Mouse (Mus musculus): ENCODE measurements around the gene Akp3.

The Akp3 gene

GRCm38 (mm10) chr1:87124673-87125072 is at the start of gene Akp3:
Gene Akp3 (plus strand): TSS chr1:87124973.
- in situ Hi-C loops (cut with MboI, MseI), result no loop called here

GRCm38 (mm10) chr1:87086196-87086595 is 38.6 kb upstream of the Akp3 start:
- in situ Hi-C loops (cut with MboI, MseI), result no loop called here

GRCm38 (mm10) chr1:87086964-87087363 is 37.8 kb upstream of the Akp3 start:
- in situ Hi-C loops (cut with MboI, MseI), result no loop called here

- in situ Hi-C loops (cut with MboI, MseI), result no loop called here
Measured at GRCm38 (mm10) chr1:87089251-87089650, 35.5 kb upstream of the Akp3 start.

- in situ Hi-C loops (cut with MboI, MseI), result no loop called here
Measured at GRCm38 (mm10) chr1:87089828-87090227, 34.9 kb upstream of the Akp3 start, which contains the start of gene Alppl2. Gene Alppl2 (minus strand): TSS chr1:87089928.

GRCm38 (mm10) chr1:87095642-87096041 is 29.1 kb upstream of the Akp3 start:
- in situ Hi-C loops (cut with MboI, MseI), result no loop called here

- in situ Hi-C loops (cut with MboI, MseI), result no loop called here
Measured at GRCm38 (mm10) chr1:87098358-87098975, 26.3 kb upstream of the Akp3 start.

GRCm38 (mm10) chr1:87101411-87101810 is 23.4 kb upstream of the Akp3 start, which contains the start of gene Alpi:
Gene Alpi (minus strand): TSS chr1:87101606.
- in situ Hi-C loops (cut with MboI, MseI), result loop anchor here (5.0 kb wide), 1 partner anchor 86 kb away; no protein-coding TSS in a partner anchor

- in situ Hi-C loops (cut with MboI, MseI), result loop anchor here (5.0 kb wide), 1 partner anchor 85 kb away; no protein-coding TSS in a partner anchor
Measured at GRCm38 (mm10) chr1:87102114-87102513, 22.7 kb upstream of the Akp3 start.

- in situ Hi-C loops (cut with MboI, MseI), result loop anchor here (5.0 kb wide), 1 partner anchor 83 kb away; no protein-coding TSS in a partner anchor
Measured at GRCm38 (mm10) chr1:87103936-87104335, 20.8 kb upstream of the Akp3 start.

GRCm38 (mm10) chr1:87106536-87106935 is 18.2 kb upstream of the Akp3 start:
- in situ Hi-C loops (cut with MboI, MseI), result no loop called here

- in situ Hi-C loops (cut with MboI, MseI), result no loop called here
Measured at GRCm38 (mm10) chr1:87108564-87108963, 16.2 kb upstream of the Akp3 start.

GRCm38 (mm10) chr1:87111719-87112354 is 12.9 kb upstream of the Akp3 start:
- in situ Hi-C loops (cut with MboI, MseI), result loop anchor here (5.0 kb wide), 1 partner anchor 50 kb away; no protein-coding TSS in a partner anchor

- in situ Hi-C loops (cut with MboI, MseI), result loop anchor here (5.0 kb wide), 1 partner anchor 48 kb away; no protein-coding TSS in a partner anchor
Measured at GRCm38 (mm10) chr1:87114784-87115183, 10.0 kb upstream of the Akp3 start.

GRCm38 (mm10) chr1:87127206-87128030 is 2.6 kb downstream of the Akp3 start:
- in situ Hi-C loops (cut with MboI, MseI), result no loop called here

GRCm38 (mm10) chr1:87131803-87132202 is 7.0 kb downstream of the Akp3 start:
- in situ Hi-C loops (cut with MboI, MseI), result no loop called here

GRCm38 (mm10) chr1:87141550-87141949 is 16.8 kb downstream of the Akp3 start:
- in situ Hi-C loops (cut with MboI, MseI), result no loop called here

GRCm38 (mm10) chr1:87142456-87142855 is 17.7 kb downstream of the Akp3 start:
- in situ Hi-C loops (cut with MboI, MseI), result no loop called here

GRCm38 (mm10) chr1:87143141-87143540 is 18.4 kb downstream of the Akp3 start:
- in situ Hi-C loops (cut with MboI, MseI), result no loop called here

- in situ Hi-C loops (cut with MboI, MseI), result no loop called here
Measured at GRCm38 (mm10) chr1:87149422-87149821, 24.6 kb downstream of the Akp3 start.

- in situ Hi-C loops (cut with MboI, MseI), result no loop called here
Measured at GRCm38 (mm10) chr1:87151286-87151685, 26.5 kb downstream of the Akp3 start.

All from regulatory T cell (primary cell).